Mouse (Mus musculus) stomach, postnatal 0 days (tissue): ENCODE data around the gene Prss40. TPM values are rescaled to one million over a fixed set of nuclear protein-coding genes. Genes with fewer than 3 reads are reported as not detected.
"Not testable (repeated sequence)": the region's sequence is repeated elsewhere in the genome, so short reads cannot be mapped to it uniquely, and the experiment has no call there.

ENCODE experiments used
- ATAC-seq: fragments of 200-750 bp; cut with Nextera tagmentation; 2 replicates; pipeline ENCODE4 v1.8.0; 2017; ENCODE audit not compliant: low FRiP score, low TSS enrichment
- DNase-seq: peaks from one replicate; pipeline ENCODE4 v3.0.0-alpha.2; 2016; ENCODE audit warnings: low spot score
- H3K27ac ChIP-seq: fragments of 300-500 bp; sonication (generic); replicated peaks from 2 replicates; pipeline ENCODE4 v1.5.1; 2014; ENCODE audit warnings: mild to moderate bottlenecking, control low read depth
- H3K27me3 ChIP-seq: fragments of 300-500 bp; sonication (generic); 2 replicates; pipeline ENCODE4 v1.6.1; 2014; ENCODE audit warnings: low read length; ENCODE audit not compliant: control insufficient read depth, insufficient read depth
- H3K36me3 ChIP-seq: fragments of 300-500 bp; sonication (generic); 2 replicates; pipeline ENCODE4 v1.6.1; 2014; ENCODE audit warnings: low read length, mixed read lengths; ENCODE audit not compliant: control insufficient read depth, insufficient read depth
- H3K4me1 ChIP-seq: fragments of 300-500 bp; sonication (generic); replicated peaks from 2 replicates; pipeline ENCODE4 v1.6.1; 2014; ENCODE audit warnings: antibody characterized with exemption; ENCODE audit not compliant: control insufficient read depth, insufficient read depth
- H3K4me2 ChIP-seq: fragments of 300-500 bp; sonication (generic); replicated peaks from 2 replicates; pipeline ENCODE4 v1.6.1; 2014; ENCODE audit warnings: low read depth, mild to moderate bottlenecking, control low read depth, moderate library complexity
- H3K4me3 ChIP-seq: fragments of 300-500 bp; sonication (generic); 2 replicates; pipeline ENCODE4 v1.5.1; 2014; ENCODE audit warnings: low read depth, low read length, control low read depth
- H3K9ac ChIP-seq: fragments of 300-500 bp; sonication (generic); 2 replicates; pipeline ENCODE4 v1.6.1; 2014; ENCODE audit warnings: mild to moderate bottlenecking, low read length, control low read depth, mixed read lengths
- H3K9me3 ChIP-seq: fragments of 300-500 bp; sonication (generic); 2 replicates; pipeline ENCODE4 v1.6.1; 2016; ENCODE audit warnings: low read length; ENCODE audit not compliant: control insufficient read depth
- CTCF ChIP-seq: IDR thresholded peaks from 2 replicates; pipeline ENCODE4 v1.5.1; 2016; ENCODE audit warnings: antibody characterized with exemption, low read depth, mild to moderate bottlenecking, moderate library complexity
- EP300 ChIP-seq: optimal IDR thresholded peaks from 2 replicates; pipeline ENCODE3; 2016; ENCODE audit warnings: antibody characterized with exemption
- WGBS: fragments of 180-500 bp; shearing (Covaris S2); extraction: QIAGEN DNeasy Blood & Tissue Kit; methylation state at CpG from one replicate; pipeline ENCODE4 v1.1.7; 2014; 5-methylcytosine and 5-hydroxymethylcytosine counted together
- polyA plus RNA-seq: library from polyadenylated mRNA; unstranded; fragments of >200 nt; fragmentation: Nextera tagmentation; extraction: Ambion mirVana; gene quantifications from 2 replicates; pipeline ENCODE4 v1.2.1, GENCODE M21; 2015

The Prss40 gene
- polyA plus RNA-seq, 1 experiment from 2014 or later = 0.11 TPM

DNA sequence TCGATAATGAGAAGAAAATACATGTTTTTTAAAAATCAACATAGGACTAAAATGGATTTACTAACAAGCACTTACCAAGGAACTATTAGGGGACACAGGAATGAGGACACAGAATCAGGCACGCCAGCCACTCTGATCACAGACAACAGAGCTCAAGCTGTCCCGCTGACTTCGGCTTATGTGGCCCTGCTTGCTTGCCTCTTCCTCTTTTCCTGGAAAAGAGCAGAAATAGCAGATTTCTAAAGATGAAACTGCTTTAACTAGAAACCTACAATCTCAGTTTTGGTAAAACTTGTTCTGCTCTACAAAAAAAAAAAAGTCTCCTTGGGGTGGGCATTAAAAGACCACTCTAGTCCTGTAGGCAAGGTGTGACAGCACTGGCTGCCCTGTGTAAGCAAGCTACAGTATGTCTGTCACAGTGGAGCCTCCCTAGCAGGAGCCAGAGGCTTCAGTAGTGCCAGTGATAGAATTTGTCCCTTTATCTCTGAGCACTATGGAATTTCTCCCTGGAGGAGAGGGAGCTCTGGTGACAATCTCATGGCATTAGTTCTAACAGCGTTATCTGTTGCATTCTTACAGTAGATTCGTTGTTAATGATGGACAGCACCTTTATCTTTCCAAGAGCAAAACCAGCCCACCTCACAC lies 38.4 kb downstream of the Prss40 start:
- TF ChIP-seq EP300 (no peak), CTCF (no peak)
- WGBS = 69% methylated on average over 6 of the region's 6 CpGs

GRCm38 (mm10) chr1:34518259-34518658 lies 42.5 kb downstream of the Prss40 start:
- Histone ChIP-seq H3K9ac (no peak overlapping the region), H3K27me3 (no peaks in the 10 kb centered on the region), H3K36me3 (no peaks in the 10 kb centered on the region), H3K9me3 (no peaks in the 10 kb centered on the region), H3K4me1 (no peaks in the 10 kb centered on the region), H3K4me3 (no peak overlapping the region), H3K27ac (no peak overlapping the region), H3K4me2 (no peak overlapping the region)
- 71% methylated on average over 1 of the region's 1 CpGs for WGBS
- DNase-seq (no peak), ATAC-seq (no peak)
- TF ChIP-seq EP300 (no peak), CTCF (0 out of 2 replicates have a peak, but pooled peaks have one; percentile 2)

More for the DNA sequence above, 38.4 kb downstream of the Prss40 start:
- Histone ChIP-seq H3K9me3 (no peaks in the 10 kb centered on the region), H3K4me1 (no peaks in the 10 kb centered on the region), H3K27ac (no peak overlapping the region), H3K4me2 (no peak overlapping the region), H3K4me3 (no peak overlapping the region), H3K9ac (no peak overlapping the region), H3K36me3 (no peaks in the 10 kb centered on the region), H3K27me3 (no peaks in the 10 kb centered on the region)
- ATAC-seq (no peak), DNase-seq (no peak)

DNA sequence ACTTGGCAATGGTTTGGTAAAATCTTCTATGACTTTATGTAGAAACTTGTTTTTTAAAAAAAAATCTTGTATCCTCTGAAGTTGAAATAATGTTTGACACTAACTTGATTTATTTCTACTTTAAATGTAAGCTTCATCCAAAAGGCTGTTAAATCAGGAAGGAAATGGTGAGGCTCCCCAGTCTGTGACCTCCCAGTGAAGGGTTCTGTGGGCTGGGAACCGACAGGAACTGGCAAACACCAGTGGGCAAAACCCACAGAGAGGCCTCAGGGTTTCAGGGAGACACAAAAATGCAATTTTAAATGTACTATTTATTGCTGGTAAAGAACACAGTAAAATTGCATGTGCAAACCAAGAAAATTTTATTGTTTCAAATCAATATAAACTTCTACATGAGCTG lies 42.9 kb downstream of the Prss40 start:
- WGBS = 30% methylated on average over 1 of the region's 1 CpGs
- H3K27me3 ChIP-seq, H3K4me3 ChIP-seq, H3K9me3 ChIP-seq, H3K27ac ChIP-seq, H3K4me2 ChIP-seq, H3K4me1 ChIP-seq, H3K36me3 ChIP-seq, ATAC-seq, H3K9ac ChIP-seq, DNase-seq: not testable (repeated sequence)

GRCm38 (mm10) chr1:34517297-34517696 lies 43.4 kb downstream of the Prss40 start:
- not testable (repeated sequence) for H3K4me3 ChIP-seq, ATAC-seq, H3K9ac ChIP-seq, H3K27me3 ChIP-seq, H3K4me2 ChIP-seq, DNase-seq, H3K9me3 ChIP-seq, H3K4me1 ChIP-seq, H3K36me3 ChIP-seq, H3K27ac ChIP-seq
- WGBS = 20% methylated on average over 4 of the region's 6 CpGs

DNA sequence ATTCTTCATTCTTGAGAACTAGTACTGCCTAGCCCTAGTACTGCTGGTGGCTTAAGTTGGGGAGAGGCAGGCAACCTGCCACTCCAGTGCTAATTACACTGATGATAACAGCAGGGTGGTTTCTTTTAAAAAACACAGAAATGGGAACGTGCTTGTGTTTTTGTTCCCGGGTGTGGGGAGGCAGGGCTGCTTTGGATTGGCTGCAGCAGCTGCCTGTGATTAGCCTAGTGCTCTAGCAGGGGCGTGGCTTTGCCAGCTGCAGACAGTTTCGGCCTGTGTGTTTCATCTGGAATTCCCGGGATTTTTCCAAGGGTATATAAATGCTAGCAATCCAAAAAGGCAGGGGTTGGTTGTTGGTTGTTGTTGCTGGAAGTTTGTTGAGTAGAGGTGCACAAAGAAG lies 44.1 kb downstream of the Prss40 start:
- Histone ChIP-seq H3K4me3 (no peak overlapping the region), H3K4me2 (no peak overlapping the region), H3K9ac (no peak overlapping the region), H3K27ac (no peak overlapping the region), H3K9me3 (no peaks in the 10 kb centered on the region), H3K36me3 (no peaks in the 10 kb centered on the region), H3K4me1 (no peaks in the 10 kb centered on the region), H3K27me3 (no peaks in the 10 kb centered on the region)
- DNase-seq = no peak
- TF ChIP-seq EP300 (no peak), CTCF (no peak)
- ATAC-seq = no peak
- WGBS = 18% methylated on average over 5 of the region's 5 CpGs

GRCm38 (mm10) chr1:34513068-34513467 lies 47.7 kb downstream of the Prss40 start:
- DNase-seq = no peak
- no peaks in the 10 kb centered on the region for H3K36me3 ChIP-seq

More at GRCm38 (mm10) chr1:34513068-34513467, 47.7 kb downstream of the Prss40 start:
- no peak overlapping the region for H3K27ac ChIP-seq
- H3K27me3 ChIP-seq = no peaks in the 10 kb centered on the region
- TF ChIP-seq EP300 = no peak
- no peak for TF ChIP-seq CTCF
- no peaks in the 10 kb centered on the region for H3K4me1 ChIP-seq
- H3K9ac ChIP-seq = no peak overlapping the region
- H3K4me2 ChIP-seq = no peak overlapping the region
- no peak overlapping the region for H3K4me3 ChIP-seq
- 72% methylated on average over 4 of the region's 4 CpGs for WGBS
- H3K9me3 ChIP-seq = no peaks in the 10 kb centered on the region
- no peak for ATAC-seq
